Comparison of ENCODE assay signal across 8 mouse cellular contexts in the genomic region with DNA sequence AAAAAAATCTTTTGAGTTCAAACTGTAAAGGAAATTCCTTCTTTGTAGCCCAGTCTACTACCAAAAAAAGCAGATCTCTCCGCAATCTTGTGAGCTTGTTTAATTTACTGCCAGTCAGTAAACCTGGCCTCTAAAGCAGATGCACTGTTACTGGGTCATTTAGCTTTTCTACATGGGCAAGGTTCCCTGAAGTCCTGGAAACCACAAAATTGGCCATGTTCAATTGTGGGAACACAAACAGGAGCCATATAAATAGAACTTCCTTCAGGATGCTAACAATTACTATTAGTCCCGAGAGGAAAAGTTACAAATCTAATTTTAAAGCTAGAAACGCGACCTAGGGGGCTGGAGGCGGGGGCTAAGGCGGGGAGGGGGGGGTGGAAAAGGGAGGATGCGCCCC. TPM values are rescaled to one million over a fixed set of nuclear protein-coding genes. Genes with fewer than 3 reads are reported as not detected.
DNase-seq lines count a peak whose midpoint lies in the region; ATAC-seq and TF ChIP-seq lines count a peak whose summit lies in the region.

No protein-coding gene starts in this region.

- no peak for ATAC-seq in G1E (ENCODE audit: extremely low read depth, insufficient number of reproducible peaks, low FRiP score, poor library complexity, severe bottlenecking)
- ATAC-seq in embryonic facial prominence, embryonic 15.5 days (ENCODE audit: insufficient number of reproducible peaks, low FRiP score, low TSS enrichment, low read depth): no peak
- ATAC-seq in limb, embryonic 11.5 days (ENCODE audit: insufficient number of reproducible peaks, low FRiP score, low TSS enrichment, low read depth): no peak
- no peak for ATAC-seq in megakaryocyte-erythroid progenitor cell, adult 5-6 weeks (replicated peaks; ENCODE audit: low FRiP score, low TSS enrichment, poor library complexity, severe bottlenecking)
- ATAC-seq in megakaryocyte progenitor cell, adult 5-6 weeks (replicated peaks; ENCODE audit: poor library complexity): no peak

- WGBS in embryonic facial prominence, embryonic 15.5 days: 5% methylated on average over 7 of the region's 7 CpGs
- 6% methylated on average over 7 of the region's 7 CpGs for WGBS in limb, embryonic 11.5 days

- peak; percentile 8 for DNase-seq in heart, adult 8-10 months (ENCODE audit: low spot score)
- no peak for DNase-seq in heart, adult 11 months
- DNase-seq in G1E (ENCODE audit: low spot score): no peak
- peak; percentile 24 for DNase-seq in limb, embryonic 11.5 days (ENCODE audit: low spot score)
- DNase-seq in splenic B cell, adult 2 months (ENCODE audit: low read depth, low spot score): peak; percentile 2

- H3K9ac ChIP-seq in embryonic facial prominence, embryonic 15.5 days: peak overlapping the region; percentile 39; the same call in 1 of the 2 replicates
- peak overlapping the region; percentile 58 for H3K9ac ChIP-seq in limb, embryonic 11.5 days (ENCODE audit: low read length)

- H3K4me2 ChIP-seq in embryonic facial prominence, embryonic 15.5 days (replicated peaks): peak overlapping the region; percentile 59
- H3K4me2 ChIP-seq in limb, embryonic 11.5 days (ENCODE audit: low read depth, severe bottlenecking): peak overlapping the region; percentile 60

- no peaks in the 10 kb centered on the region for H3K9me3 ChIP-seq in G1E (replicated peaks)
- no peaks in the 10 kb centered on the region for H3K9me3 ChIP-seq in embryonic facial prominence, embryonic 15.5 days (replicated peaks)
- H3K9me3 ChIP-seq in limb, embryonic 11.5 days (ENCODE audit: control insufficient read depth, low read length): no peaks in the 10 kb centered on the region

- H3K27ac ChIP-seq in embryonic facial prominence, embryonic 15.5 days (replicated peaks): peak overlapping the region; percentile 22; the same call in 1 of the 2 replicates
- 0 out of 2 replicates have a peak overlapping the region, but pooled peaks have one; percentile 47 for H3K27ac ChIP-seq in limb, embryonic 11.5 days (replicated peaks; ENCODE audit: low read depth, low read length)

- H3K27me3 ChIP-seq in G1E (ENCODE audit: insufficient read depth, low read length): no peaks in the 10 kb centered on the region
- no peaks in the 10 kb centered on the region for H3K27me3 ChIP-seq in embryonic facial prominence, embryonic 15.5 days
- no peaks in the 10 kb centered on the region for H3K27me3 ChIP-seq in limb, embryonic 11.5 days (ENCODE audit: control insufficient read depth, insufficient read depth, low read length)
- H3K27me3 ChIP-seq in splenic B cell, adult 2 months (ENCODE audit: control insufficient read depth, insufficient read depth, low read length, poor library complexity, severe bottlenecking): no peaks in the 10 kb centered on the region

- H3K4me3 ChIP-seq in G1E (ENCODE audit: low read depth, low read length): peak overlapping the region; percentile 70
- peak overlapping the region; percentile 59 for H3K4me3 ChIP-seq in embryonic facial prominence, embryonic 15.5 days (replicated peaks)
- peak overlapping the region; percentile 40 for H3K4me3 ChIP-seq in limb, embryonic 11.5 days (ENCODE audit: low read depth, low read length)

- peaks cover 7% of the 10 kb centered on the region; the same call in 1 of the 2 replicates for H3K4me1 ChIP-seq in G1E (ENCODE audit: insufficient read depth, low read depth, low read length)
- peaks cover 9% of the 10 kb centered on the region; the same call in 1 of the 2 replicates for H3K4me1 ChIP-seq in embryonic facial prominence, embryonic 15.5 days
- H3K4me1 ChIP-seq in limb, embryonic 11.5 days (ENCODE audit: control insufficient read depth, insufficient read depth, low read length): peaks cover 7% of the 10 kb centered on the region; the same call in 1 of the 2 replicates

- H3K36me3 ChIP-seq in G1E (replicated peaks): no peaks in the 10 kb centered on the region
- no peaks in the 10 kb centered on the region for H3K36me3 ChIP-seq in embryonic facial prominence, embryonic 15.5 days
- no peaks in the 10 kb centered on the region for H3K36me3 ChIP-seq in limb, embryonic 11.5 days (ENCODE audit: control insufficient read depth, insufficient read depth, low read length)
- no peaks in the 10 kb centered on the region for H3K36me3 ChIP-seq in splenic B cell, adult 2 months (ENCODE audit: control insufficient read depth, insufficient read depth, low read length, poor library complexity, severe bottlenecking)

- no peak for TF ChIP-seq CTCF in G1E (IDR thresholded peaks at IDR 0.05; ENCODE audit: low read depth, low read length)

RNA-seq across cellular contexts. Expression of a gene that starts 2.9 kb away (rescaled TPM):
- total RNA-seq in heart, adult 8-10 months (2022): under 1 TPM; 0.52 to 0.78 (median 0.66) TPM
- total RNA-seq in G1E (2014; fragmentation: Nextera tagmentation): 42.8 and 59.5 TPM in 2 replicates
- total RNA-seq in G1E (2017): 33.1 and 35.4 TPM in 2 replicates
- polyA plus RNA-seq in G1E (2012): 0.72 and 1.1 TPM in 2 replicates
- 13.9 and 15.3 TPM in 2 replicates for polyA plus RNA-seq in embryonic facial prominence, embryonic 15.5 days (2015; fragmentation: Nextera tagmentation; extraction: Ambion mirVana)
- polyA plus RNA-seq in limb, embryonic 11.5 days (2014; fragmentation: Nextera tagmentation; extraction: Ambion mirVana): 32.3 and 33.4 TPM in 2 replicates
- 23.5 and 29.0 TPM in 2 replicates for total RNA-seq in megakaryocyte-erythroid progenitor cell, adult 5-6 weeks (2014; fragmentation: Nextera tagmentation)
- total RNA-seq in megakaryocyte-erythroid progenitor cell, adult 5-6 weeks (2017): 31.3 and 37.5 TPM in 2 replicates
- total RNA-seq in megakaryocyte progenitor cell, adult 5-6 weeks (2015): 26.6 and 27.5 TPM in 2 replicates
- total RNA-seq in megakaryocyte progenitor cell, adult 5-6 weeks (2017): 22.7 and 31.2 TPM in 2 replicates

RNA-seq across cellular contexts. Expression of a gene that starts 3.0 kb away (rescaled TPM):
- 10 to 100 TPM; 11.8 to 14.4 (median 12.1) TPM for total RNA-seq in heart, adult 8-10 months (2022)
- total RNA-seq in G1E (2014; fragmentation: Nextera tagmentation) (9.1 and 11.3 TPM in 2 replicates), G1E (2017) (5.2 and 6.6 TPM in 2 replicates)
- polyA plus RNA-seq in G1E (2012): 0.42 and 0.51 TPM in 2 replicates
- 10.9 and 12.9 TPM in 2 replicates for polyA plus RNA-seq in embryonic facial prominence, embryonic 15.5 days (2015; fragmentation: Nextera tagmentation; extraction: Ambion mirVana)
- 7.8 and 8.3 TPM in 2 replicates for polyA plus RNA-seq in limb, embryonic 11.5 days (2014; fragmentation: Nextera tagmentation; extraction: Ambion mirVana)
- 10.6 and 10.7 TPM in 2 replicates for total RNA-seq in megakaryocyte-erythroid progenitor cell, adult 5-6 weeks (2014; fragmentation: Nextera tagmentation)
- total RNA-seq in megakaryocyte-erythroid progenitor cell, adult 5-6 weeks (2017): 9.7 and 9.8 TPM in 2 replicates
- 12.5 and 15.3 TPM in 2 replicates for total RNA-seq in megakaryocyte progenitor cell, adult 5-6 weeks (2015)
- total RNA-seq in megakaryocyte progenitor cell, adult 5-6 weeks (2017): 9.5 and 10.0 TPM in 2 replicates

Comparison
In these comparisons a context has a peak if more than half of its experiments do, and no peak if none do; other contexts are left out.
1. DNase-seq: peak in heart, adult 8-10 months (single experiment), limb, embryonic 11.5 days (single experiment) and splenic B cell, adult 2 months (single experiment); none in heart, adult 11 months (single experiment) and G1E (single experiment).
2. RNA of a gene that starts 2.9 kb away (total RNA-seq): 33.1 to 59.5 TPM in G1E, 23.5 to 37.5 TPM in megakaryocyte-erythroid progenitor cell, adult 5-6 weeks and 22.7 to 31.2 TPM in megakaryocyte progenitor cell, adult 5-6 weeks; 0.52 to 0.78 TPM in heart, adult 8-10 months; every median in the first group is over 10 times any median in the second.
3. Peak in every context shown above with its lines, with median percentiles within 50 percentile points of each other: H3K4me3 ChIP-seq.